In genomic region chr16:95478558-95478957, GRCm38 (mm10) we compare ENCODE assay signal across 26 mouse cellular contexts.
A peak's percentile ranks its signal among the peaks of the same experiment; 100 is the strongest.
DNase-seq lines count a peak whose midpoint lies in the region; ATAC-seq lines count a peak whose summit lies in the region.
"Had no signal": no experiment of that assay in that cellular context is flagged by ENCODE, and none has a peak within 500 bp of the region (broad histone marks: within the 10 kb centered on the region; RNA-seq: fewer than 3 reads in every experiment).

No protein-coding gene starts in this region.

- H3K9ac ChIP-seq in liver, embryonic 13.5 days: no peak overlapping the region
- H3K9ac ChIP-seq in midbrain, embryonic 11.5 days (ENCODE audit: low read length): no peak overlapping the region
- no peak overlapping the region for H3K9ac ChIP-seq in midbrain, embryonic 15.5 days
- H3K9ac ChIP-seq: embryonic facial prominence, embryonic 12.5 days; forebrain, embryonic 13.5 days; forebrain, embryonic 15.5 days; forebrain, postnatal 0 days had no signal

- no peak overlapping the region for H3K4me2 ChIP-seq in liver, embryonic 13.5 days
- no peak overlapping the region for H3K4me2 ChIP-seq in midbrain, embryonic 11.5 days
- H3K4me2 ChIP-seq in midbrain, embryonic 15.5 days: no peak overlapping the region
- H3K4me2 ChIP-seq: embryonic facial prominence, embryonic 12.5 days; forebrain, embryonic 13.5 days; forebrain, embryonic 15.5 days had no signal

- ATAC-seq in liver, embryonic 13.5 days (ENCODE audit: low read depth): 0 out of 2 replicates have a peak, but pooled peaks have one; percentile 10
- no peak for ATAC-seq in midbrain, embryonic 11.5 days (ENCODE audit: low FRiP score)
- ATAC-seq in midbrain, embryonic 15.5 days (replicated peaks): no peak
- ATAC-seq in common myeloid progenitor, adult 5-6 weeks (replicated peaks; ENCODE audit: low read depth, poor library complexity, severe bottlenecking): peak; percentile 36; the same call in 1 of the 2 replicates
- peak; percentile 59 for ATAC-seq in megakaryocyte-erythroid progenitor cell, adult 5-6 weeks (replicated peaks; ENCODE audit: low FRiP score, low TSS enrichment, poor library complexity, severe bottlenecking)
- ATAC-seq: activated CD4-positive, CD25-positive, alpha-beta regulatory T cell, adult 4 months; CD4-positive, CD25-positive, alpha-beta regulatory T cell, adult 4 months; forebrain, embryonic 13.5 days; forebrain, embryonic 15.5 days; forebrain, postnatal 0 days; Patski had no signal

- H3K27me3 ChIP-seq in liver, embryonic 13.5 days: no peaks in the 10 kb centered on the region
- no peaks in the 10 kb centered on the region for H3K27me3 ChIP-seq in midbrain, embryonic 11.5 days (ENCODE audit: control insufficient read depth, insufficient read depth, low read length)
- no peaks in the 10 kb centered on the region for H3K27me3 ChIP-seq in midbrain, embryonic 15.5 days (replicated peaks)
- H3K27me3 ChIP-seq: CH12.LX; embryonic facial prominence, embryonic 12.5 days; forebrain, embryonic 13.5 days; forebrain, embryonic 15.5 days had no signal

- H3K9me3 ChIP-seq in liver, embryonic 13.5 days (replicated peaks): no peaks in the 10 kb centered on the region
- no peaks in the 10 kb centered on the region for H3K9me3 ChIP-seq in midbrain, embryonic 11.5 days (ENCODE audit: control insufficient read depth, low read length)
- H3K9me3 ChIP-seq in midbrain, embryonic 15.5 days: no peaks in the 10 kb centered on the region
- H3K9me3 ChIP-seq: embryonic facial prominence, embryonic 10.5 days; embryonic facial prominence, embryonic 12.5 days; forebrain, embryonic 13.5 days; forebrain, embryonic 15.5 days had no signal

- no peak for DNase-seq in liver, embryonic 13.5 days
- no peak for DNase-seq in liver
- peak; percentile 2 for DNase-seq in midbrain, embryonic 11.5 days (ENCODE audit: low spot score, missing footprints)
- no peak for DNase-seq in right cerebral cortex, postnatal 25 days
- DNase-seq in kidney, adult 18-20 months: no peak
- DNase-seq: adrenal gland, adult 8-10 months; adrenal gland, postnatal 14 days; B cell, adult 2 months; cerebellum, adult 11 months; cerebellum, adult 18-20 months; cerebellum, adult 8-10 months; cerebellum, adult 9-11 months; cerebellum, postnatal 14 days; cerebellum, postnatal 36 days; forebrain, postnatal 0 days had no signal

- no peaks in the 10 kb centered on the region for H3K36me3 ChIP-seq in liver, embryonic 13.5 days
- H3K36me3 ChIP-seq in midbrain, embryonic 11.5 days (ENCODE audit: control insufficient read depth, insufficient read depth, low read length): no peaks in the 10 kb centered on the region
- no peaks in the 10 kb centered on the region for H3K36me3 ChIP-seq in midbrain, embryonic 15.5 days (replicated peaks)
- H3K36me3 ChIP-seq: embryonic facial prominence, embryonic 10.5 days; embryonic facial prominence, embryonic 12.5 days; forebrain, embryonic 15.5 days had no signal

- 28% methylated on average over 5 of the region's 5 CpGs for WGBS in liver, embryonic 13.5 days (ENCODE audit: insufficient replicate concordance)
- WGBS in midbrain, embryonic 11.5 days: 95% methylated on average over 5 of the region's 5 CpGs
- WGBS in midbrain, embryonic 15.5 days: 93% methylated on average over 5 of the region's 5 CpGs

- no peak overlapping the region for H3K4me3 ChIP-seq in liver, embryonic 13.5 days (replicated peaks)
- no peak overlapping the region for H3K4me3 ChIP-seq in midbrain, embryonic 11.5 days (ENCODE audit: low read depth, low read length)
- H3K4me3 ChIP-seq in midbrain, embryonic 15.5 days: no peak overlapping the region
- H3K4me3 ChIP-seq: embryonic facial prominence, embryonic 10.5 days; embryonic facial prominence, embryonic 12.5 days; forebrain, embryonic 13.5 days; forebrain, embryonic 15.5 days had no signal

- no peak overlapping the region for H3K27ac ChIP-seq in liver, embryonic 13.5 days
- no peak overlapping the region for H3K27ac ChIP-seq in midbrain, embryonic 11.5 days (ENCODE audit: low read depth, low read length)
- no peak overlapping the region for H3K27ac ChIP-seq in midbrain, embryonic 15.5 days
- H3K27ac ChIP-seq: embryonic facial prominence, embryonic 10.5 days; embryonic facial prominence, embryonic 12.5 days; forebrain, embryonic 13.5 days; forebrain, embryonic 15.5 days had no signal

- H3K4me1 ChIP-seq in liver, embryonic 13.5 days (replicated peaks): no peaks in the 10 kb centered on the region
- no peaks in the 10 kb centered on the region for H3K4me1 ChIP-seq in midbrain, embryonic 11.5 days (ENCODE audit: control insufficient read depth, insufficient read depth, low read length)
- no peaks in the 10 kb centered on the region for H3K4me1 ChIP-seq in midbrain, embryonic 15.5 days
- H3K4me1 ChIP-seq: embryonic facial prominence, embryonic 10.5 days; forebrain, embryonic 13.5 days; forebrain, embryonic 15.5 days had no signal

Comparison
In these comparisons a context has a peak if more than half of its experiments do, and no peak if none do; other contexts are left out.
1. ATAC-seq: peak in liver, embryonic 13.5 days (single experiment), common myeloid progenitor, adult 5-6 weeks (single experiment) and megakaryocyte-erythroid progenitor cell, adult 5-6 weeks (single experiment); none in midbrain, embryonic 11.5 days (single experiment) and midbrain, embryonic 15.5 days (single experiment).